Mouse (Mus musculus): ENCODE data around the gene Cdc42ep3. TPM values are rescaled to one million over a fixed set of nuclear protein-coding genes. Genes with fewer than 3 reads are reported as not detected.
A peak's percentile ranks its signal among the peaks of the same experiment; 100 is the strongest.

Gene Cdc42ep3
- polyA plus RNA-seq, 1 experiment from 2014 or later, result 61.4 TPM

DNA sequence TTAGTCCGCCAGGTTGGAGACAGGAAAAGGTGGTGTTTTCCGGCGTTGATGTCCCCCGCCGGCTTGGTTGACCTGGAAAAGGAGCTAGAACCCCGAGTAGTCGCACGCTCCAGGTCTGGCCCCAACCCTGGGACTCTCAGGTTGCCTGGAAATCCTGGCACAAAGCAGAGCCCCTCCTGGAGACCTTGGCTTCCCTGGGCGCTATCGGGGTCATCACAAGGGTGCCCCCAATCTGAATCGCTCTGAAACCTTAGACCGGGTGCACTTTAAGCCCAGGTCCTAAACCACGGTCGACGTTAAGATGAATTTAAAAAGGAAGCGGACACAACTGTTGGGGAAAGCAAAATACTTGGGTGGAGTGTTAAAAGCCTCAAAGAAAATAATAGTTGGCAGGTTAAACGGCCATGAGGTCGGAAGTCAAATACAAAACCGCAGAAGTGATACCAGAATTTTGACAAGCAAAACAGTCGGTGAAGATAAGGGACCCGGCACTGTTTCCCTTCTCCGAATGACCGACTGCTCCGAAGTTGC, 1.2 kb upstream of the Cdc42ep3 start:
- Histone ChIP-seq H3K4me1 (peaks cover 56% of the 10 kb centered on the region), H3K27me3 (peaks cover 6% of the 10 kb centered on the region; the same call in 1 of the 2 replicates), H3K4me3 (peak overlapping the region; percentile 66), H3K27ac (peak overlapping the region; percentile 78), H3K36me3 (no peaks in the 10 kb centered on the region), H3K4me2 (peak overlapping the region; percentile 94), H3K9me3 (no peaks in the 10 kb centered on the region), H3K9ac (peak overlapping the region; percentile 79)
- no peak for ATAC-seq (ENCODE audit: insufficient number of reproducible peaks, insufficient read depth, low FRiP score, low TSS enrichment, low read depth)
- 5% methylated on average over 24 of the region's 24 CpGs for WGBS

DNA sequence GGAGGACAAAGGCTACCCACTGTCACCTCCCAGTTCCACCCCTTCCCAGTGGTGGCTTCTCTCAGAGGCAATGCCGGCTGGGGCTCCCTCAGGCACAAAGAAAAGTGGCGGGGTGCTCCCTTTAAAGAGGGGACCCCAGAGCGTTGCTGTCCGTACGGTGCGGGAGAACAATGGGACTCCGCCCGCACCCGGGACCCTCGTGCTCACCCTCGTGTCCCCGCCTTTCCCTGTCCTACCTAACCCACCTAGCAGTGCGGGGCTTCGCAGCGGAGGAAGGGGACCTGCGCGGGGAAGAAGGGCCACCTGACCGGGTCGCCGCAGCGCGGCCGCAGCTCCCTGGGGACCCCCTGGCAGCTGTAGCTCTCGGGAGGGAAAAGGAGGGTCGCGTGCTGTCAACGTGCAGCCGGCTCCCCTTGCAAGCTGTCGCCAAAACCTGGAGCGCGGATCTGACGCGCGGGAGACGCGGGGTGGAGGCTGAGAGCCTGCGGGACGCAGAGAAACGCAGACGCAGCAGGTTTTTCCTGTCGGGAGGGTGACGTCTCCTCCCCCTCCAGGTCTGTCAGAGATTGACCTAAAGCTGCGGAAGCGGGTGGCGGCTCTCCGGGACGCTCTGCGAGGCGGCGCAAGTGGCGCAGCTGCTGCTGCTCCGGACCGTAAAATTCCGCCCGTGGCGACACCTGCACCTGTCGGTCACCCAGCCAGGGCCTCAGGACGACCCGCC, 540 bp upstream of the Cdc42ep3 start:
- Histone ChIP-seq H3K9me3 (no peaks in the 10 kb centered on the region), H3K36me3 (no peaks in the 10 kb centered on the region), H3K4me2 (peak overlapping the region; percentile 94), H3K4me1 (peaks cover 60% of the 10 kb centered on the region), H3K27me3 (peaks cover 6% of the 10 kb centered on the region; the same call in 1 of the 2 replicates), H3K27ac (peak overlapping the region; percentile 78; the same call in 1 of the 2 replicates), H3K9ac (peak overlapping the region; percentile 79), H3K4me3 (peak overlapping the region; percentile 66)
- peak; percentile 16; the same call in 1 of the 2 replicates for ATAC-seq (ENCODE audit: insufficient number of reproducible peaks, insufficient read depth, low FRiP score, low TSS enrichment, low read depth)
- 0% methylated on average over 58 of the region's 59 CpGs for WGBS

DNA sequence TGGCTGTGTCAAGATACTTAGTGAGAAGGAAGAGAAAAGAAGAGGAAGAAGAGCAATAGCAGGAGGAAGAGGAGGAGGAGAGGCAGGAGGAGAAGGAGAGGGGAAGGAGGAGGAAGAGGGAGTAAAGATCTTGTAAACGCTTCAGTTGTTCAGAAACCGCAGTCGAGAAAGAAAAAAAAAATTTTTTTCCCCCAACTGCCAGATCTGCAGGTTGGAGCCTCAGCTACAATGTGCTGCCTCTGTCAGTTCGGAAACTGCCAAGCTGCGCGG, 782 bp downstream of the Cdc42ep3 start:
- no peaks in the 10 kb centered on the region for H3K9me3 ChIP-seq
- WGBS, result 0% methylated on average over 6 of the region's 6 CpGs
- peak overlapping the region; percentile 94 for H3K4me2 ChIP-seq
- H3K4me3 ChIP-seq, result peak overlapping the region; percentile 66
- H3K4me1 ChIP-seq, result peaks cover 66% of the 10 kb centered on the region
- ATAC-seq (ENCODE audit: insufficient number of reproducible peaks, insufficient read depth, low FRiP score, low TSS enrichment, low read depth), result no peak
- peak overlapping the region; percentile 78 for H3K27ac ChIP-seq
- H3K36me3 ChIP-seq, result no peaks in the 10 kb centered on the region; the same call in 1 of the 2 replicates
- H3K27me3 ChIP-seq, result peaks cover 6% of the 10 kb centered on the region; the same call in 1 of the 2 replicates
- H3K9ac ChIP-seq, result peak overlapping the region; percentile 79

- H3K4me1 ChIP-seq, result peaks cover 62% of the 10 kb centered on the region
- no peak for ATAC-seq (ENCODE audit: insufficient number of reproducible peaks, insufficient read depth, low FRiP score, low TSS enrichment, low read depth)
- H3K27me3 ChIP-seq, result peaks cover 6% of the 10 kb centered on the region; the same call in 1 of the 2 replicates
These were observed 1.3 kb downstream of the Cdc42ep3 start for GRCm38 (mm10) chr17:79353446-79354173.

GRCm38 (mm10) chr17:79350751-79351191, 4.1 kb downstream of the Cdc42ep3 start:
- no peaks in the 10 kb centered on the region for H3K9me3 ChIP-seq
- no peak overlapping the region for H3K9ac ChIP-seq
- H3K27ac ChIP-seq, result no peak overlapping the region
- WGBS, result 75% methylated on average over 11 of the region's 11 CpGs
- H3K4me1 ChIP-seq, result peaks cover 49% of the 10 kb centered on the region
- no peak for ATAC-seq (ENCODE audit: insufficient number of reproducible peaks, insufficient read depth, low FRiP score, low TSS enrichment, low read depth)
- no peak overlapping the region for H3K4me3 ChIP-seq
- no peaks in the 10 kb centered on the region; the same call in 1 of the 2 replicates for H3K36me3 ChIP-seq
- peaks cover 2% of the 10 kb centered on the region; the same call in 1 of the 2 replicates for H3K27me3 ChIP-seq
- H3K4me2 ChIP-seq, result no peak overlapping the region

More at GRCm38 (mm10) chr17:79353446-79354173, 1.3 kb downstream of the Cdc42ep3 start:
- Histone ChIP-seq H3K36me3 (no peaks in the 10 kb centered on the region; the same call in 1 of the 2 replicates), H3K9ac (peak overlapping the region; percentile 79), H3K4me2 (peak overlapping the region; percentile 94), H3K4me3 (peak overlapping the region; percentile 66), H3K27ac (peak overlapping the region; percentile 78; the same call in 1 of the 2 replicates), H3K9me3 (no peaks in the 10 kb centered on the region)
- 3% methylated on average over 16 of the region's 16 CpGs for WGBS

- Histone ChIP-seq H3K4me1 (peaks cover 52% of the 10 kb centered on the region), H3K9ac (no peak overlapping the region), H3K4me3 (no peak overlapping the region), H3K27ac (peak overlapping the region; percentile 14; the same call in 1 of the 2 replicates), H3K36me3 (no peaks in the 10 kb centered on the region; the same call in 1 of the 2 replicates), H3K4me2 (no peak overlapping the region), H3K9me3 (no peaks in the 10 kb centered on the region), H3K27me3 (no peaks in the 10 kb centered on the region)
- WGBS, result 80% methylated on average over 4 of the region's 4 CpGs
- no peak for ATAC-seq (ENCODE audit: insufficient number of reproducible peaks, insufficient read depth, low FRiP score, low TSS enrichment, low read depth)
These were observed 5.5 kb downstream of the Cdc42ep3 start for GRCm38 (mm10) chr17:79349371-79349770.

- H3K4me2 ChIP-seq, result no peak overlapping the region
- 74% methylated on average over 7 of the region's 7 CpGs for WGBS
- ATAC-seq (ENCODE audit: insufficient number of reproducible peaks, insufficient read depth, low FRiP score, low TSS enrichment, low read depth), result no peak
- H3K36me3 ChIP-seq, result no peaks in the 10 kb centered on the region; the same call in 1 of the 2 replicates
- H3K27me3 ChIP-seq, result no peaks in the 10 kb centered on the region
- H3K4me1 ChIP-seq, result peaks cover 40% of the 10 kb centered on the region
- no peaks in the 10 kb centered on the region for H3K9me3 ChIP-seq
- H3K9ac ChIP-seq, result no peak overlapping the region
- H3K4me3 ChIP-seq, result no peak overlapping the region
- no peak overlapping the region; the same call in 1 of the 2 replicates for H3K27ac ChIP-seq
These were observed 6.8 kb downstream of the Cdc42ep3 start for GRCm38 (mm10) chr17:79347920-79348589.

GRCm38 (mm10) chr17:79347291-79347690, 7.6 kb downstream of the Cdc42ep3 start:
- Histone ChIP-seq H3K27ac (no peak overlapping the region), H3K4me2 (no peak overlapping the region), H3K9ac (no peak overlapping the region), H3K4me1 (peaks cover 34% of the 10 kb centered on the region), H3K36me3 (no peaks in the 10 kb centered on the region; the same call in 1 of the 2 replicates), H3K27me3 (no peaks in the 10 kb centered on the region), H3K4me3 (no peak overlapping the region), H3K9me3 (no peaks in the 10 kb centered on the region)
- WGBS, result 90% methylated on average over 4 of the region's 4 CpGs
- no peak for ATAC-seq (ENCODE audit: insufficient number of reproducible peaks, insufficient read depth, low FRiP score, low TSS enrichment, low read depth)

GRCm38 (mm10) chr17:79345001-79345709, 9.7 kb downstream of the Cdc42ep3 start:
- WGBS, result 76% methylated on average over 25 of the region's 25 CpGs
- Histone ChIP-seq H3K27me3 (no peaks in the 10 kb centered on the region), H3K9me3 (no peaks in the 10 kb centered on the region), H3K4me3 (no peak overlapping the region), H3K27ac (no peak overlapping the region), H3K36me3 (peaks cover 3% of the 10 kb centered on the region; the same call in 1 of the 2 replicates), H3K4me1 (peaks cover 22% of the 10 kb centered on the region), H3K9ac (no peak overlapping the region), H3K4me2 (no peak overlapping the region)
- no peak for ATAC-seq (ENCODE audit: insufficient number of reproducible peaks, insufficient read depth, low FRiP score, low TSS enrichment, low read depth)

DNA sequence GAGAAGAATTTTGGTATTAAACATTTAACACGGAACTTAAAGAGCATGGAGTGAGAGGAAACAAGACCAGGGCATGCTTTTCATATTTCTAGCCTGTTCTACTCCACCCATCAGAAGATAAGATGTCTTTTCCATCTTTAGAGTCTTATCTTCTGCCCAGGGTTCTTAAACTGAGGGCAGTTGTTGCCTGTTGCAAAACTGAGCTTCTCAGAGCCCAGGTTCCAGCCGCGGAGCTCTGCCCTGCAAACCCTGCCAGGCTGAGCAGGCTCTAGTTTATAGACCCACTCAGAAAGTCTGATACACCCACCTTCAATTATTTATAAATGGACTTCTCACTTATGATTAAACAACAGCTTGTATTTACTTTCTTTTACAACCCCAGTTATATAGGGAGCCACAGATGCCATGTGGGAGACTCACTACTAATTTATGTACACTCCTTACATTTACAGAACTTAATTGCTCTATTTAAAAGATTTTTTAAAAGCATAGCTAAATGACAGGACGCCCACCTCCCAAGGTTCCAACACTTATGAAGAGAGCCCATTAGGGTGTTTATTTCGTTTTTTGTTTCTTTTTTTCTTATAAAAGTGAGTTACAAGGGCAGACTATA, 11.5 kb downstream of the Cdc42ep3 start:
- WGBS, result 71% methylated on average over 5 of the region's 5 CpGs
- H3K9me3 ChIP-seq, result no peaks in the 10 kb centered on the region
- H3K27ac ChIP-seq, result no peak overlapping the region
- no peak overlapping the region for H3K9ac ChIP-seq
- H3K27me3 ChIP-seq, result no peaks in the 10 kb centered on the region
- 0 out of 2 replicates have a peak, but pooled peaks cover 12% of the 10 kb centered on the region for H3K36me3 ChIP-seq
- no peak overlapping the region for H3K4me3 ChIP-seq
- ATAC-seq (ENCODE audit: insufficient number of reproducible peaks, insufficient read depth, low FRiP score, low TSS enrichment, low read depth), result no peak
- H3K4me1 ChIP-seq, result peaks cover 16% of the 10 kb centered on the region
- H3K4me2 ChIP-seq, result no peak overlapping the region
